Mouse (Mus musculus) liver, postnatal 0 days (tissue): ENCODE results near the gene Metap2. TPM values are rescaled to one million over a fixed set of nuclear protein-coding genes. Genes with fewer than 3 reads are reported as not detected.
"Not testable (repeated sequence)": the region's sequence is repeated elsewhere in the genome, so short reads cannot be mapped to it uniquely, and the experiment has no call there.

Experiments used
- ATAC-seq: fragments of 200-750 bp; cut with Nextera tagmentation; 2 replicates; pipeline ENCODE4 v1.8.0; 2017; ENCODE audit warnings: mild to moderate bottlenecking, moderate library complexity
- DNase-seq: peaks from one replicate; pipeline ENCODE4 v3.0.0-alpha.2; 2016
- H3K27ac ChIP-seq: fragments of 300-500 bp; sonication (generic); 2 replicates; pipeline ENCODE4 v1.5.1; 2014; ENCODE audit warnings: antibody characterized with exemption, moderate library complexity, mild to moderate bottlenecking, low read depth
- H3K27me3 ChIP-seq: fragments of 300-500 bp; sonication (generic); 2 replicates; pipeline ENCODE4 v1.6.1; 2014; ENCODE audit warnings: low read length, control low read depth, mixed read lengths; ENCODE audit not compliant: insufficient read depth
- H3K36me3 ChIP-seq: fragments of 300-500 bp; sonication (generic); replicated peaks from 2 replicates; pipeline ENCODE4 v1.6.1; 2014; ENCODE audit warnings: mild to moderate bottlenecking, control low read depth, low read length, moderate library complexity, mixed read lengths; ENCODE audit not compliant: insufficient read depth
- H3K4me1 ChIP-seq: fragments of 300-500 bp; sonication (generic); 2 replicates; pipeline ENCODE4 v1.6.1; 2014; ENCODE audit warnings: antibody characterized with exemption, mild to moderate bottlenecking, control low read depth; ENCODE audit not compliant: insufficient read depth
- H3K4me2 ChIP-seq: fragments of 300-500 bp; sonication (generic); 2 replicates; pipeline ENCODE4 v1.6.1; 2014; ENCODE audit warnings: low read depth, mild to moderate bottlenecking, low read length, moderate library complexity, mixed read lengths
- H3K4me3 ChIP-seq: fragments of 300-500 bp; sonication (generic); 2 replicates; pipeline ENCODE4 v1.5.1; 2014; ENCODE audit warnings: low read depth, low read length
- H3K9ac ChIP-seq: fragments of 300-500 bp; sonication (generic); replicated peaks from 2 replicates; pipeline ENCODE4 v1.6.1; 2014; ENCODE audit warnings: mild to moderate bottlenecking, moderate library complexity
- H3K9me3 ChIP-seq: fragments of 300-500 bp; sonication (generic); 2 replicates; pipeline ENCODE4 v1.6.1; 2016; ENCODE audit warnings: mild to moderate bottlenecking, control low read depth, low read length, mixed read lengths
- CTCF ChIP-seq: sonication (generic); IDR thresholded peaks from 2 replicates; pipeline ENCODE4 v1.5.1; 2016; ENCODE audit warnings: antibody characterized with exemption, low read depth
- EP300 ChIP-seq: IDR thresholded peaks from 2 replicates; pipeline ENCODE4 v1.6.1; 2016; ENCODE audit warnings: antibody characterized with exemption, low read depth, mild to moderate bottlenecking
- WGBS: fragments of 180-500 bp; shearing (Covaris S2); extraction: QIAGEN DNeasy Blood & Tissue Kit; methylation state at CpG from one replicate; pipeline ENCODE4 v1.1.7; 2014; ENCODE audit not compliant: insufficient replicate concordance; 5-methylcytosine and 5-hydroxymethylcytosine counted together
- polyA plus RNA-seq: library from polyadenylated mRNA; unstranded; fragments of >200 nt; fragmentation: Nextera tagmentation; extraction: Ambion mirVana; gene quantifications from 2 replicates; pipeline ENCODE4 v1.2.1, GENCODE M21; 2015

The Metap2 gene
- polyA plus RNA-seq, 1 experiment from 2014 or later, result 150 TPM

- Histone ChIP-seq H3K27me3 (no peaks in the 10 kb centered on the region), H3K4me2 (peak overlapping the region; percentile 52), H3K4me3 (no peak overlapping the region), H3K36me3 (no peaks in the 10 kb centered on the region), H3K9me3 (no peaks in the 10 kb centered on the region), H3K9ac (no peak overlapping the region), H3K27ac (no peak overlapping the region), H3K4me1 (no peaks in the 10 kb centered on the region)
- WGBS, result 14% methylated on average over 10 of the region's 10 CpGs
- peak; percentile 79 for DNase-seq
- TF ChIP-seq EP300, result no peak
- peak; percentile 87 for TF ChIP-seq CTCF
- ATAC-seq, result no peak
Measured at GRCm38 (mm10) chr10:93812774-93813415, 84.0 kb downstream of the Metap2 start.

- WGBS, result 81% methylated on average over 7 of the region's 7 CpGs
- no peak overlapping the region for H3K4me2 ChIP-seq
- no peaks in the 10 kb centered on the region for H3K36me3 ChIP-seq
- no peak overlapping the region for H3K4me3 ChIP-seq
- no peaks in the 10 kb centered on the region for H3K4me1 ChIP-seq
- DNase-seq (no peak), ATAC-seq (no peak)
- no peak overlapping the region for H3K9ac ChIP-seq
- no peaks in the 10 kb centered on the region for H3K27me3 ChIP-seq
- no peak for TF ChIP-seq EP300
- no peak overlapping the region for H3K27ac ChIP-seq
- no peaks in the 10 kb centered on the region for H3K9me3 ChIP-seq
Measured at GRCm38 (mm10) chr10:93812098-93812497, 84.8 kb downstream of the Metap2 start.

GRCm38 (mm10) chr10:93810590-93811185, 86.2 kb downstream of the Metap2 start:
- Histone ChIP-seq H3K4me3 (no peak overlapping the region), H3K9me3 (no peaks in the 10 kb centered on the region), H3K36me3 (no peaks in the 10 kb centered on the region), H3K27ac (no peak overlapping the region), H3K9ac (no peak overlapping the region), H3K4me2 (no peak overlapping the region), H3K4me1 (no peaks in the 10 kb centered on the region), H3K27me3 (no peaks in the 10 kb centered on the region)
- DNase-seq, result no peak
- WGBS, result 63% methylated on average over 7 of the region's 7 CpGs
- no peak for TF ChIP-seq EP300
- no peak for TF ChIP-seq CTCF
- no peak for ATAC-seq

GRCm38 (mm10) chr10:93809438-93809837, 87.5 kb downstream of the Metap2 start:
- H3K27ac ChIP-seq, H3K4me3 ChIP-seq, H3K27me3 ChIP-seq, H3K36me3 ChIP-seq, H3K4me1 ChIP-seq, H3K9ac ChIP-seq, H3K4me2 ChIP-seq, ATAC-seq, H3K9me3 ChIP-seq, DNase-seq: not testable (repeated sequence)
- WGBS, result 87% methylated on average over 8 of the region's 8 CpGs

Other genes with a start within 250 kb of the Metap2 start
- 0.22 and 0.23 TPM in 2 replicates for gene Usp44, start 65.5 kb downstream of the Metap2 start, polyA plus RNA-seq
- gene Vezt, start 138.7 kb upstream of the Metap2 start, polyA plus RNA-seq, result 8.6 TPM in 2 replicates
- 2.4 TPM in 2 replicates for gene Fgd6, start 138.9 kb upstream of the Metap2 start, polyA plus RNA-seq